Mouse (Mus musculus) myocyte (in vitro differentiated cells): ENCODE data around the gene Rcor2.

Experiments used
- E2F4 ChIP-seq: IDR thresholded peaks from one replicate; pipeline ENCODE4 v1.6.1; 2011; ENCODE audit warnings: mild to moderate bottlenecking, control low read depth, moderate library complexity; ENCODE audit not compliant: insufficient read depth
- POLR2A ChIP-seq: IDR thresholded peaks from one replicate; pipeline ENCODE4 v1.6.1; 2011; ENCODE audit warnings: low read depth, mild to moderate bottlenecking, control low read depth, moderate library complexity; ENCODE audit not compliant: insufficient read length
- POLR2AphosphoS2 ChIP-seq: IDR thresholded peaks from one replicate; pipeline ENCODE4 v1.6.1; 2011; ENCODE audit warnings: low read depth, control low read depth; ENCODE audit not compliant: insufficient read length
- TCF12 ChIP-seq: IDR thresholded peaks from one replicate; pipeline ENCODE4 v1.6.1; 2011; ENCODE audit warnings: mild to moderate bottlenecking, control low read depth; ENCODE audit not compliant: poor library complexity, insufficient read depth, severe bottlenecking
- USF1 ChIP-seq: IDR thresholded peaks from one replicate; pipeline ENCODE4 v1.6.1; 2011; ENCODE audit warnings: low read depth, mild to moderate bottlenecking, control low read depth, moderate library complexity

GRCm38 (mm10) chr19:7310704-7311103, 43.6 kb downstream of the Rcor2 start:
- TF ChIP-seq POLR2A = no peak
- no peak for TF ChIP-seq TCF12
- no peak for TF ChIP-seq USF1
- TF ChIP-seq POLR2AphosphoS2 = no peak
- TF ChIP-seq E2F4 = no peak
